Mouse (Mus musculus) ovary, postnatal 14 days (tissue): ENCODE measurements around the gene Kpna1.
A peak's percentile ranks its signal among the peaks of the same experiment; 100 is the strongest.
"Not testable (repeated sequence)": the region's sequence is repeated elsewhere in the genome, so short reads cannot be mapped to it uniquely, and the experiment has no call there.

Source experiments
- DNase-seq: peaks from one replicate; pipeline ENCODE4 v3.0.0; 2022; ENCODE audit warnings: low spot score

Kpna1 gene

GRCm38 (mm10) chr16:35992391-35992790 is 13.8 kb downstream of the Kpna1 start:
- no peak for DNase-seq

GRCm38 (mm10) chr16:35993316-35993715 is 14.8 kb downstream of the Kpna1 start:
- no peak for DNase-seq

GRCm38 (mm10) chr16:35998852-35999251 is 20.3 kb downstream of the Kpna1 start:
- not testable (repeated sequence) for DNase-seq

GRCm38 (mm10) chr16:36008396-36008795 is 29.8 kb downstream of the Kpna1 start:
- DNase-seq: no peak

- no peak for DNase-seq
These were observed 37.8 kb downstream of the Kpna1 start for GRCm38 (mm10) chr16:36016335-36016734.

GRCm38 (mm10) chr16:36028120-36028519 is 49.6 kb downstream of the Kpna1 start:
- DNase-seq: not testable (repeated sequence)

- peak; percentile 73 for DNase-seq
These were observed 62.4 kb downstream of the Kpna1 start, which contains the start of gene Wdr5b for GRCm38 (mm10) chr16:36040640-36041624. Wdr5b (plus strand) TSS chr16:36041190.

- no peak for DNase-seq
These were observed 63.1 kb downstream of the Kpna1 start for GRCm38 (mm10) chr16:36041625-36042020.

- DNase-seq: no peak
These were observed 64.5 kb downstream of the Kpna1 start for GRCm38 (mm10) chr16:36043073-36043472.

GRCm38 (mm10) chr16:36043964-36044363 is 65.4 kb downstream of the Kpna1 start:
- no peak for DNase-seq

GRCm38 (mm10) chr16:36047538-36047937 is 69.0 kb downstream of the Kpna1 start:
- DNase-seq: no peak

GRCm38 (mm10) chr16:36051491-36051890 is 72.9 kb downstream of the Kpna1 start:
- DNase-seq: no peak

GRCm38 (mm10) chr16:36053524-36054275 is 75.2 kb downstream of the Kpna1 start:
- DNase-seq: no peak

GRCm38 (mm10) chr16:36054920-36055319 is 76.4 kb downstream of the Kpna1 start:
- DNase-seq: no peak

- no peak for DNase-seq
These were observed 77.9 kb downstream of the Kpna1 start for GRCm38 (mm10) chr16:36056416-36056815.

- no peak for DNase-seq
These were observed 79.5 kb downstream of the Kpna1 start for GRCm38 (mm10) chr16:36057933-36058475.

GRCm38 (mm10) chr16:36062534-36062933 is 84.0 kb downstream of the Kpna1 start:
- not testable (repeated sequence) for DNase-seq

GRCm38 (mm10) chr16:36063315-36063714 is 84.8 kb downstream of the Kpna1 start:
- no peak for DNase-seq

GRCm38 (mm10) chr16:36064904-36065303 is 86.4 kb downstream of the Kpna1 start:
- DNase-seq: no peak

- DNase-seq: no peak
These were observed 89.1 kb downstream of the Kpna1 start for GRCm38 (mm10) chr16:36067694-36068093.

GRCm38 (mm10) chr16:36068356-36068755 is 89.8 kb downstream of the Kpna1 start:
- DNase-seq: no peak

GRCm38 (mm10) chr16:36069819-36070575 is 91.4 kb downstream of the Kpna1 start:
- DNase-seq: no peak
